Mouse (Mus musculus) forebrain, embryonic 16.5 days (tissue): ENCODE measurements around the gene Sugt1. TPM values are rescaled to one million over a fixed set of nuclear protein-coding genes. Genes with fewer than 3 reads are reported as not detected.
A peak's percentile ranks its signal among the peaks of the same experiment; 100 is the strongest.

ENCODE experiments used
- ATAC-seq: fragments of 200-750 bp; cut with Nextera tagmentation; 2 replicates; pipeline ENCODE4 v1.8.0; 2017; ENCODE audit warnings: mild to moderate bottlenecking, moderate library complexity
- H3K27ac ChIP-seq: fragments of 300-500 bp; sonication (generic); 2 replicates; pipeline ENCODE4 v1.5.1; 2014; ENCODE audit warnings: low read length, control low read depth
- H3K27me3 ChIP-seq: fragments of 300-500 bp; sonication (generic); replicated peaks from 2 replicates; pipeline ENCODE4 v1.6.1; 2014; ENCODE audit warnings: low read length; ENCODE audit not compliant: control insufficient read depth, insufficient read depth
- H3K36me3 ChIP-seq: fragments of 300-500 bp; sonication (generic); 2 replicates; pipeline ENCODE4 v1.6.1; 2014; ENCODE audit not compliant: control insufficient read depth, insufficient read depth
- H3K4me1 ChIP-seq: fragments of 300-500 bp; sonication (generic); replicated peaks from 2 replicates; pipeline ENCODE4 v1.6.1; 2014; ENCODE audit warnings: low read length; ENCODE audit not compliant: control insufficient read depth, insufficient read depth
- H3K4me2 ChIP-seq: fragments of 300-500 bp; sonication (generic); 2 replicates; pipeline ENCODE4 v1.6.1; 2014; ENCODE audit warnings: mild to moderate bottlenecking, low read length, control low read depth
- H3K4me3 ChIP-seq: fragments of 300-500 bp; sonication (generic); replicated peaks from 2 replicates; pipeline ENCODE4 v1.5.1; 2014; ENCODE audit warnings: mild to moderate bottlenecking, low read length, control low read depth
- H3K9ac ChIP-seq: fragments of 300-500 bp; sonication (generic); replicated peaks from 2 replicates; pipeline ENCODE4 v1.6.1; 2014; ENCODE audit warnings: low read depth, low read length, control low read depth
- H3K9me3 ChIP-seq: fragments of 300-500 bp; sonication (generic); 2 replicates; pipeline ENCODE4 v1.6.1; 2016; ENCODE audit warnings: low read length; ENCODE audit not compliant: control insufficient read depth
- WGBS: fragments of 180-500 bp; shearing (Covaris S2); extraction: QIAGEN DNeasy Blood & Tissue Kit; methylation state at CpG from one replicate; pipeline ENCODE4 v1.1.7; 2014; 5-methylcytosine and 5-hydroxymethylcytosine counted together
- polyA plus RNA-seq: library from polyadenylated mRNA; unstranded; fragments of >200 nt; fragmentation: Nextera tagmentation; extraction: Ambion mirVana; gene quantifications from 2 replicates; pipeline ENCODE4 v1.2.1, GENCODE M21; 2015

The Sugt1 gene
- polyA plus RNA-seq, 1 experiment from 2014 or later: 112 TPM

- H3K9me3 ChIP-seq: no peaks in the 10 kb centered on the region
- ATAC-seq: no peak
- H3K27ac ChIP-seq: no peak overlapping the region
- no peaks in the 10 kb centered on the region for H3K4me1 ChIP-seq
- no peak overlapping the region for H3K4me3 ChIP-seq
- H3K27me3 ChIP-seq: no peaks in the 10 kb centered on the region
- WGBS: 92% methylated on average over 13 of the region's 13 CpGs
- no peak overlapping the region for H3K4me2 ChIP-seq
- H3K36me3 ChIP-seq: no peaks in the 10 kb centered on the region
- no peak overlapping the region for H3K9ac ChIP-seq
Observed at GRCm38 (mm10) chr14:79573482-79574191, 13.9 kb upstream of the Sugt1 start.

- Histone ChIP-seq H3K4me2 (no peak overlapping the region), H3K4me3 (no peak overlapping the region), H3K36me3 (no peaks in the 10 kb centered on the region), H3K9me3 (no peaks in the 10 kb centered on the region), H3K27ac (no peak overlapping the region), H3K9ac (no peak overlapping the region), H3K4me1 (no peaks in the 10 kb centered on the region), H3K27me3 (no peaks in the 10 kb centered on the region)
- no peak for ATAC-seq
- WGBS: 93% methylated on average over 1 of the region's 1 CpGs
Observed at GRCm38 (mm10) chr14:79574361-79574760, 13.1 kb upstream of the Sugt1 start.

GRCm38 (mm10) chr14:79583526-79584245 is 3.8 kb upstream of the Sugt1 start:
- 88% methylated on average over 5 of the region's 5 CpGs for WGBS
- ATAC-seq: no peak
- peaks cover 5% of the 10 kb centered on the region for H3K4me1 ChIP-seq

GRCm38 (mm10) chr14:79586499-79587138 is 872 bp upstream of the Sugt1 start:
- no peaks in the 10 kb centered on the region for H3K36me3 ChIP-seq
- H3K4me2 ChIP-seq: peak overlapping the region; percentile 69
- WGBS: 39% methylated on average over 16 of the region's 16 CpGs
- no peaks in the 10 kb centered on the region for H3K9me3 ChIP-seq
- peak overlapping the region; percentile 73 for H3K9ac ChIP-seq
- H3K27ac ChIP-seq: peak overlapping the region; percentile 99
- ATAC-seq: no peak
- H3K4me3 ChIP-seq: peak overlapping the region; percentile 77
- H3K27me3 ChIP-seq: no peaks in the 10 kb centered on the region
- peaks cover 13% of the 10 kb centered on the region for H3K4me1 ChIP-seq

More at GRCm38 (mm10) chr14:79583526-79584245, 3.8 kb upstream of the Sugt1 start:
- no peaks in the 10 kb centered on the region for H3K9me3 ChIP-seq
- no peak overlapping the region for H3K27ac ChIP-seq
- H3K36me3 ChIP-seq: no peaks in the 10 kb centered on the region
- no peaks in the 10 kb centered on the region for H3K27me3 ChIP-seq
- no peak overlapping the region for H3K9ac ChIP-seq
- H3K4me2 ChIP-seq: no peak overlapping the region
- H3K4me3 ChIP-seq: no peak overlapping the region

- no peaks in the 10 kb centered on the region for H3K36me3 ChIP-seq
- peak overlapping the region; percentile 86 for H3K4me2 ChIP-seq
- H3K4me1 ChIP-seq: peaks cover 13% of the 10 kb centered on the region
- ATAC-seq: peak; percentile 29
- peak overlapping the region; percentile 73 for H3K9ac ChIP-seq
- peak overlapping the region; percentile 77 for H3K4me3 ChIP-seq
- H3K9me3 ChIP-seq: no peaks in the 10 kb centered on the region
- H3K27ac ChIP-seq: peak overlapping the region; percentile 99
- no peaks in the 10 kb centered on the region for H3K27me3 ChIP-seq
- 2% methylated on average over 9 of the region's 9 CpGs for WGBS
Observed at GRCm38 (mm10) chr14:79587852-79588229, 350 bp downstream of the Sugt1 start.

GRCm38 (mm10) chr14:79588534-79588951 is 1.1 kb downstream of the Sugt1 start:
- peaks cover 13% of the 10 kb centered on the region for H3K4me1 ChIP-seq
- peak overlapping the region; percentile 77 for H3K4me3 ChIP-seq
- no peaks in the 10 kb centered on the region for H3K27me3 ChIP-seq
- no peak for ATAC-seq
- H3K4me2 ChIP-seq: peak overlapping the region; percentile 86
- no peaks in the 10 kb centered on the region for H3K9me3 ChIP-seq
- H3K27ac ChIP-seq: no peak overlapping the region
- no peaks in the 10 kb centered on the region for H3K36me3 ChIP-seq
- 87% methylated on average over 9 of the region's 9 CpGs for WGBS
- no peak overlapping the region for H3K9ac ChIP-seq

- Histone ChIP-seq H3K27ac (no peak overlapping the region), H3K27me3 (no peaks in the 10 kb centered on the region), H3K9me3 (no peaks in the 10 kb centered on the region), H3K9ac (no peak overlapping the region), H3K4me3 (no peak overlapping the region), H3K36me3 (no peaks in the 10 kb centered on the region), H3K4me2 (no peak overlapping the region), H3K4me1 (peaks cover 13% of the 10 kb centered on the region)
- 98% methylated on average over 6 of the region's 6 CpGs for whole genome bisulfite sequencing
- ATAC-seq: no peak
Observed at GRCm38 (mm10) chr14:79589401-79589800, 1.9 kb downstream of the Sugt1 start.

GRCm38 (mm10) chr14:79590916-79591315 is 3.4 kb downstream of the Sugt1 start:
- WGBS: 97% methylated on average over 8 of the region's 8 CpGs
- no peaks in the 10 kb centered on the region for H3K9me3 ChIP-seq
- H3K27me3 ChIP-seq: no peaks in the 10 kb centered on the region
- no peak overlapping the region for H3K9ac ChIP-seq
- ATAC-seq: no peak
- no peak overlapping the region for H3K4me2 ChIP-seq
- H3K4me1 ChIP-seq: peaks cover 13% of the 10 kb centered on the region
- H3K4me3 ChIP-seq: no peak overlapping the region
- no peak overlapping the region for H3K27ac ChIP-seq
- H3K36me3 ChIP-seq: peaks cover 4% of the 10 kb centered on the region; the same call in 1 of the 2 replicates

GRCm38 (mm10) chr14:79591611-79592010 is 4.1 kb downstream of the Sugt1 start:
- H3K9ac ChIP-seq: no peak overlapping the region
- 83% methylated on average over 2 of the region's 2 CpGs for WGBS
- no peak overlapping the region for H3K4me3 ChIP-seq
- peaks cover 9% of the 10 kb centered on the region for H3K36me3 ChIP-seq
- H3K4me2 ChIP-seq: no peak overlapping the region
- no peak for ATAC-seq
- no peaks in the 10 kb centered on the region for H3K9me3 ChIP-seq
- H3K27ac ChIP-seq: no peak overlapping the region
- peaks cover 13% of the 10 kb centered on the region for H3K4me1 ChIP-seq
- H3K27me3 ChIP-seq: no peaks in the 10 kb centered on the region
